7 mouse cellular contexts compared by ENCODE assay signal in genomic region chr12:29937851-29938375, GRCm38 (mm10). TPM values are rescaled to one million over a fixed set of nuclear protein-coding genes. Genes with fewer than 3 reads are reported as not detected.
DNase-seq lines count a peak whose midpoint lies in the region; ATAC-seq and TF ChIP-seq lines count a peak whose summit lies in the region.

No protein-coding gene starts in this region.

- WGBS in limb, embryonic 14.5 days = under 1% methylated on average over 47 of the region's 49 CpGs
- under 1% methylated on average over 43 of the region's 49 CpGs for WGBS in midbrain, postnatal 0 days

- TF ChIP-seq POLR2A in limb, embryonic 14.5 days (IDR thresholded peaks at IDR 0.05; ENCODE audit: borderline replicate concordance, extremely low read depth, insufficient read depth, insufficient read length) = peak; percentile 87; the same call in 1 of the 2 replicates

- H3K4me2 ChIP-seq in limb, embryonic 14.5 days (replicated peaks; ENCODE audit: low read depth, low read length, severe bottlenecking) = peak overlapping the region; percentile 55
- H3K4me2 ChIP-seq in midbrain, postnatal 0 days (ENCODE audit: low read depth, low read length, poor library complexity, severe bottlenecking) = peak overlapping the region; percentile 79

- H3K4me3 ChIP-seq in limb, embryonic 14.5 days (replicated peaks; ENCODE audit: low read length) = peak overlapping the region; percentile 80
- peak overlapping the region; percentile 79 for H3K4me3 ChIP-seq in midbrain, postnatal 0 days (ENCODE audit: low read depth, low read length)

- H3K9me3 ChIP-seq in limb, embryonic 14.5 days (ENCODE audit: control insufficient read depth, low read length) = no peaks in the 10 kb centered on the region
- no peaks in the 10 kb centered on the region for H3K9me3 ChIP-seq in midbrain, postnatal 0 days (ENCODE audit: low read length)

- H3K36me3 ChIP-seq in limb, embryonic 14.5 days (ENCODE audit: control insufficient read depth, insufficient read depth, low read length) = no peaks in the 10 kb centered on the region
- no peaks in the 10 kb centered on the region for H3K36me3 ChIP-seq in midbrain, postnatal 0 days (ENCODE audit: insufficient read depth, low read length)

- peak overlapping the region; percentile 91 for H3K9ac ChIP-seq in limb, embryonic 14.5 days (ENCODE audit: low read depth, low read length, severe bottlenecking)
- H3K9ac ChIP-seq in midbrain, postnatal 0 days (replicated peaks; ENCODE audit: low read length, poor library complexity, severe bottlenecking) = peak overlapping the region; percentile 82

- H3K27me3 ChIP-seq in limb, embryonic 14.5 days (ENCODE audit: control insufficient read depth, insufficient read depth, low read length) = no peaks in the 10 kb centered on the region
- no peaks in the 10 kb centered on the region for H3K27me3 ChIP-seq in midbrain, postnatal 0 days (ENCODE audit: insufficient read depth, low read length)

- peak; percentile 67 to 81 for DNase-seq in adrenal gland, adult (ENCODE audit: inconsistent age in 2 of 2, low spot score in 1 of 2)
- peak; percentile 88 for DNase-seq in embryo, embryonic 9.5 days (ENCODE audit: extremely low spot score)
- peak; percentile 73 to 82 for DNase-seq in heart, adult 18-20 months
- DNase-seq in kidney, adult 11 months = peak; percentile 18
- DNase-seq in limb, embryonic 14.5 days (ENCODE audit: low spot score) = peak; percentile 78
- peak; percentile 72 for DNase-seq in midbrain, postnatal 0 days (ENCODE audit: low spot score)
- peak; percentile 83 for DNase-seq in testis, postnatal 10 days (ENCODE audit: low spot score)

- peak; percentile 90 for ATAC-seq in limb, embryonic 14.5 days (ENCODE audit: low FRiP score, low read depth)
- peak; percentile 87 for ATAC-seq in midbrain, postnatal 0 days (ENCODE audit: low FRiP score)

- peaks cover 24% of the 10 kb centered on the region for H3K4me1 ChIP-seq in limb, embryonic 14.5 days (ENCODE audit: control insufficient read depth, insufficient read depth, low read length)
- H3K4me1 ChIP-seq in midbrain, postnatal 0 days (ENCODE audit: insufficient read depth, low read length) = peaks cover 18% of the 10 kb centered on the region

- H3K27ac ChIP-seq in limb, embryonic 14.5 days (replicated peaks; ENCODE audit: low read depth, low read length) = peak overlapping the region; percentile 91
- peak overlapping the region; percentile 80 for H3K27ac ChIP-seq in midbrain, postnatal 0 days (ENCODE audit: low read depth, low read length)

- TF ChIP-seq CTCF in midbrain, postnatal 0 days (IDR thresholded peaks at IDR 0.05) = 0 out of 2 replicates have a peak, but pooled peaks have one; percentile 7

RNA-seq across cellular contexts. Expression of gene Pxdn, which starts 0.5 kb away (rescaled TPM):
- total RNA-seq in heart, adult 18-20 months (2021) = 10 to 100 TPM; 27.7 to 31.8 TPM
- 175 and 240 TPM in 2 replicates for polyA plus RNA-seq in limb, embryonic 14.5 days (2012; rRNA removed)
- polyA plus RNA-seq in limb, embryonic 14.5 days (2014; fragmentation: Nextera tagmentation; extraction: Ambion mirVana) = 145 and 171 TPM in 2 replicates
- total RNA-seq in midbrain, postnatal 0 days (2014; rRNA removed) = 81.9 and 84.2 TPM in 2 replicates
- 18.9 and 19.8 TPM in 2 replicates for polyA plus RNA-seq in midbrain, postnatal 0 days (2015; fragmentation: Nextera tagmentation; extraction: Ambion mirVana)

Comparison
In these comparisons a context has a peak if more than half of its experiments do, and no peak if none do; other contexts are left out.
1. Peak in every context shown above with its lines: DNase-seq, ATAC-seq, H3K4me3 ChIP-seq and H3K27ac ChIP-seq.
2. DNase-seq: peak in every context shown above with its lines; median percentile 88 in embryo, embryonic 9.5 days; 83 in testis, postnatal 10 days; 78 in limb, embryonic 14.5 days; 78 in heart, adult 18-20 months; 74 in adrenal gland, adult; 72 in midbrain, postnatal 0 days; 18 in kidney, adult 11 months.